Mouse (Mus musculus) neural tube, embryonic 13.5 days (tissue): ENCODE data around the gene Anapc13. TPM values are rescaled to one million over a fixed set of nuclear protein-coding genes. Genes with fewer than 3 reads are reported as not detected.

ENCODE experiments used
- ATAC-seq: fragments of 200-750 bp; cut with Nextera tagmentation; 2 replicates; pipeline ENCODE4 v1.8.0; 2017; ENCODE audit warnings: low read depth, mild to moderate bottlenecking, moderate TSS enrichment, moderate library complexity
- H3K27ac ChIP-seq: fragments of 300-500 bp; sonication (generic); replicated peaks from 2 replicates; pipeline ENCODE4 v1.5.1; 2015; ENCODE audit warnings: moderate library complexity, mild to moderate bottlenecking, inconsistent platforms
- H3K27me3 ChIP-seq: fragments of 300-500 bp; sonication (generic); 2 replicates; pipeline ENCODE4 v1.6.1; 2015; ENCODE audit warnings: mild to moderate bottlenecking, inconsistent platforms
- H3K36me3 ChIP-seq: fragments of 300-500 bp; sonication (generic); 2 replicates; pipeline ENCODE4 v1.6.1; 2015; ENCODE audit warnings: mild to moderate bottlenecking, inconsistent platforms
- H3K4me1 ChIP-seq: fragments of 300-500 bp; sonication (generic); replicated peaks from 2 replicates; pipeline ENCODE4 v1.6.1; 2015; ENCODE audit warnings: inconsistent platforms
- H3K4me2 ChIP-seq: fragments of 300-500 bp; sonication (generic); 2 replicates; pipeline ENCODE4 v1.6.1; 2015; ENCODE audit warnings: inconsistent platforms, mild to moderate bottlenecking, moderate library complexity
- H3K4me3 ChIP-seq: fragments of 300-500 bp; sonication (generic); 2 replicates; pipeline ENCODE4 v1.5.1; 2015; ENCODE audit warnings: mild to moderate bottlenecking, inconsistent platforms
- H3K9ac ChIP-seq: fragments of 300-500 bp; sonication (generic); 2 replicates; pipeline ENCODE4 v1.6.1; 2015; ENCODE audit warnings: moderate library complexity, mild to moderate bottlenecking, inconsistent platforms
- H3K9me3 ChIP-seq: fragments of 300-500 bp; sonication (generic); 2 replicates; pipeline ENCODE4 v1.6.1; 2016; ENCODE audit warnings: inconsistent platforms
- WGBS: fragments of 180-500 bp; shearing (Covaris S2); methylation state at CpG from one replicate; pipeline ENCODE4 v1.1.7; 2015; 5-methylcytosine and 5-hydroxymethylcytosine counted together
- polyA plus RNA-seq: library from polyadenylated mRNA; unstranded; fragments of >200 nt; fragmentation: Nextera tagmentation; extraction: Ambion mirVana; gene quantifications from 2 replicates; pipeline ENCODE4 v1.2.1, GENCODE M21; 2015

Anapc13 gene
- polyA plus RNA-seq, 1 experiment from 2014 or later, result 174 TPM

DNA sequence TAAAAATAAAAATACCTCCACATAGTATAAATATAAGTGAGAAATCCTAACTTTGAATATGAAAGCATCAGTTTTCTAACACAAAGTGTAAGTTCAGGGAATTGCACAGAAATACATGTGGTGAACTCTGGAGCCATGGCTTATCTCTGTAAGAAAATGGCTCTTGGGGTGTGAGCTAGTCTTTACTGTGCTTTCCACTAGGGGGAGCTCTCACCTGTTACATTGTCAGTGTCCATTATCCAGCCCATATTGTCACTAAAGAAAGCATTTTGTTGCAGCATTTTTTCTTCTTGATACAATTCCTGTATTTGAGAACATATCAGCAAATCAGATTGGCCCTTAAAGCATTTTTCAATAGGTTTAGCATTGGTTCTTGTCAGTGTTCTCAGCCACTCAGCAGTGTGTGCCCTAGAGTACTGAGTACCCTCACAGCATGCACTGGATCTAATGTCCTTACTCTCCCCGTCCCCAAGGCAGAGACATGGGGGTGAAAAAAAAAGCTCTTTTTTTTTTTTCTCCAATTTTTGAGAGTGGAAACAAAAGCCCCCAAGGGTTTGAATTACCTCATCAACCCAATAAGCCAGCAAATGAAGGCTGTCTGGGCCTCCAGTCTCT is 6.9 kb downstream of the Anapc13 start:
- Histone ChIP-seq H3K27me3 (no peaks in the 10 kb centered on the region), H3K4me1 (peaks cover 12% of the 10 kb centered on the region; the same call in 1 of the 2 replicates), H3K4me2 (no peak overlapping the region), H3K36me3 (peaks cover 30% of the 10 kb centered on the region), H3K27ac (no peak overlapping the region), H3K4me3 (no peak overlapping the region), H3K9me3 (no peaks in the 10 kb centered on the region), H3K9ac (peak overlapping the region; percentile 31; the same call in 1 of the 2 replicates)
- 40% methylated on average over 1 of the region's 1 CpGs for WGBS
- peak; percentile 68; the same call in 1 of the 2 replicates for ATAC-seq

DNA sequence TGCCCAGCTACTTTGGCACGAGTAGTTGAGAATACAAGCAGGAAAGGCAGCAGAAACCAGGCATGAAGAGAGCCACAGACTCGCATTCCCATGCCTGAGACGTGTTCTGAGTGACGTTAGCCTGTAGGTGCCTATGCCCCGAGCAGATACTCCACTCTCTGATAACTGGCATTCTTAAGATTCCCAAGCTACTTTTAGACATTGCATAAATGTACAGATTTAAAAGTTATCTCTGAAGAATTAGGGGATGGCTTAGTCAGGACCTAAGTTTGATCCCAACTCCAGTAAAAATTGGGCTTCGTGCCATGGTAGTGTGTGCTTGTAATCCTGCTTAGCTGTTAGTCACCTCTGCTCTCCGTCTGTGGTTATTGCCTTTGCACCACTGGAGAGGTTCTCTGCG is 8.4 kb downstream of the Anapc13 start:
- no peaks in the 10 kb centered on the region for H3K27me3 ChIP-seq
- WGBS, result 91% methylated on average over 8 of the region's 8 CpGs
- H3K4me3 ChIP-seq, result no peak overlapping the region
- no peaks in the 10 kb centered on the region for H3K9me3 ChIP-seq
- peaks cover 20% of the 10 kb centered on the region; the same call in 1 of the 2 replicates for H3K4me1 ChIP-seq
- no peak overlapping the region for H3K27ac ChIP-seq
- ATAC-seq, result no peak
- H3K4me2 ChIP-seq, result no peak overlapping the region
- H3K9ac ChIP-seq, result no peak overlapping the region
- H3K36me3 ChIP-seq, result peaks cover 30% of the 10 kb centered on the region

DNA sequence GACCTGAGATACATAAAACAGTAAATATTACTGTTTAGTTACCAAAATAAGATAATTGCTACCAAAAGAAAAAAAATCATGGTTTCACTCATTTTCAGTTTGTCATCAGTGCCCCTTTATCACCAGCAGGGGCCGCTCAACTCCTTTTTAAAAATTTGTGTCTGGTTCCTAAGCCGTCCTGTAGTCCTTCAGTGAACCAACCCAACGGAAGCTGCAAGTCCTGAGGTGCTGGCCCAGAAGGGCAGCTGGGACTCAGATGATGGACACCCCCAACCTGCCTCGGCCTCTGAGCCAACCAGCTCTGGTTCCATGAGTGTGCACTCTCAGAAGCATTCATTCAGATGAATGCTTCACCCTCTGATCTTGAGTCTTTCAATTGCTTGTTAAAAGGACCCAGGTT is 10.5 kb downstream of the Anapc13 start:
- H3K4me3 ChIP-seq, result no peak overlapping the region
- peaks cover 20% of the 10 kb centered on the region; the same call in 1 of the 2 replicates for H3K4me1 ChIP-seq
- ATAC-seq, result no peak; the same call in 1 of the 2 replicates
- H3K9me3 ChIP-seq, result no peaks in the 10 kb centered on the region
- H3K27me3 ChIP-seq, result no peaks in the 10 kb centered on the region
- H3K27ac ChIP-seq, result no peak overlapping the region
- H3K4me2 ChIP-seq, result no peak overlapping the region
- WGBS, result 2% methylated on average over 4 of the region's 4 CpGs
- H3K9ac ChIP-seq, result no peak overlapping the region
- H3K36me3 ChIP-seq, result peaks cover 17% of the 10 kb centered on the region

DNA sequence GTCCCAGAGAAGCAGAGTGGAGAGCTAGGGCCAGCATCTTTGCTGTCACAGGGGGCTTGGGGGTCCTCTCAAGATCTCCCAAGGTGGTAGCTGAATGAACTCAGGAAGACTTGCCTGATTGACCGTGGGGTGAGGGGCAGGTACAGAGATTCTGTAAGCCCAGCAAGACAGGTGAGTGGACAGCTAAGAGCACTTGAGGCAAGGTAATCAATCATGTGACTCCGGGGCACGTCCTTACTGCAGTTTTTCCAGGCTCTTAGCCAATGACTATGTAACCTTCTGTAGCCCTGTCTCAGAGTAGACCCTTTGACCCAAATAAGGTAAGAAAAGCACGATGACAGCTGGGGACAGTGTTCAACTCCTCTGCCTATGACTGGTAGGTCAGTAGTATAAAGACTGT is 11.0 kb downstream of the Anapc13 start:
- 68% methylated on average over 4 of the region's 4 CpGs for WGBS
- Histone ChIP-seq H3K9ac (no peak overlapping the region), H3K4me2 (no peak overlapping the region), H3K4me3 (no peak overlapping the region), H3K36me3 (peaks cover 15% of the 10 kb centered on the region), H3K9me3 (no peaks in the 10 kb centered on the region), H3K27ac (no peak overlapping the region), H3K4me1 (peaks cover 20% of the 10 kb centered on the region; the same call in 1 of the 2 replicates), H3K27me3 (no peaks in the 10 kb centered on the region)
- ATAC-seq, result no peak

DNA sequence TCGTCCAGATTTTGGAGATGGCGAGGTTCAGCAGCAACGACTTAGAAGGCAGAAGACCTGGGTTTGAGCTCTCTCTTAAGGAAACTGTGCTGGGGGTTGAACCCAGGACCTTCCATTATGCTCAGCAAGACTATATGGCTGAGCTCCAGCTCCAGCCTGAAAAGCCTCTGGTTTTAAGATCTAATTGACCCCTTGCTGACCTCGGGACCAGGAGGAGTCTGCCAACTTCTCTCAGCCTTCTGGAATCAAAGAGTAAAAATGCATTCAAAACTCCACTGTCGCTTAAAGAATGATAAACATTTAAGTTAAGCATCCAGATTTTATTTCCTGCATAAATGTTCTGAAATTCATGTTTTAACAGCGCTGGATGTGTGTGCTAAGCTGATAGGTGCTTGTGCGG is 12.9 kb downstream of the Anapc13 start:
- ATAC-seq, result no peak
- Histone ChIP-seq H3K27me3 (no peaks in the 10 kb centered on the region), H3K27ac (no peak overlapping the region), H3K9me3 (no peaks in the 10 kb centered on the region), H3K36me3 (peaks cover 12% of the 10 kb centered on the region), H3K4me2 (no peak overlapping the region), H3K4me3 (no peak overlapping the region), H3K9ac (no peak overlapping the region), H3K4me1 (peaks cover 37% of the 10 kb centered on the region)
- 60% methylated on average over 7 of the region's 7 CpGs for WGBS

DNA sequence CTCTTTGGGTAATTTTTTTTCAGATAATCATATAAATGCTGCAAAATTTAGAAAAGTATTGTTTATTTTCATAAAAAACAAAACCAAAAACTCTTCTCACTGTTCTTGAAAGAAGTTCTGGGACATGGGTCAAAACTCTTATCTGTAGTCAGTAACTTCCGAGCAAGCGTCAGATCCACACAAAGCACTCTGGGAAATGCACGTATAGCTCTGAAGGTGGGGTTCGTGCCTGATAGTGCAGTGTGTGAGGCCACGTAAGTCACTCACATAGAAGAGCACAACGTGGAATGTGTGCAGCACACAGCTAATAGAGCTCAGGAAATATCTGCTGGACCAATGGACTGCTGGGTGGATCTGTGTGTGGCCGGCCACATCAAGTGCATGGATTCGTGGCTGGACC is 13.4 kb downstream of the Anapc13 start:
- Histone ChIP-seq H3K9me3 (no peaks in the 10 kb centered on the region), H3K27ac (no peak overlapping the region), H3K36me3 (peaks cover 6% of the 10 kb centered on the region; the same call in 1 of the 2 replicates), H3K27me3 (no peaks in the 10 kb centered on the region), H3K4me3 (no peak overlapping the region), H3K9ac (no peak overlapping the region), H3K4me1 (peaks cover 43% of the 10 kb centered on the region), H3K4me2 (no peak overlapping the region)
- ATAC-seq, result no peak
- WGBS, result 87% methylated on average over 8 of the region's 8 CpGs

DNA sequence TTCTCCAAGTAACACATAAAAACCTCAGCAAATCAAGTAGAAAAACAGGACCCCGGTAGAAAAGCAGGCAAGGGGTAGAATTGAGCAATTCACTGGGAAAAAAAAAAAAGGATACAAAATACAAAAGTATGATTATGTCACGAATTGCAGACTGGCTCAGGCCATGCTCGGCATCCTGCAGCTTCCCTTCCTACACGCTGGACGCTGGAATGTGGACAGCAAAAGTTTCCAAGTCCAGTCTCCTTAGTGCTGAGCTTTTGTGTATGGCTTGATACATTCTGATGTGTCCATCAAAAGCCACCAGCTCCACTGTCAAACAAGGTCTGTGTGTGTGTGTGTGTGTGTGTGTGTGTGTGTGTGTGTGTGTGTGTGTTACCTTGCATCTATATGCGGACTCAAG is 15.4 kb downstream of the Anapc13 start:
- H3K36me3 ChIP-seq, result no peaks in the 10 kb centered on the region
- peaks cover 47% of the 10 kb centered on the region for H3K4me1 ChIP-seq
- no peak overlapping the region for H3K9ac ChIP-seq
- H3K4me2 ChIP-seq, result no peak overlapping the region
- no peaks in the 10 kb centered on the region for H3K9me3 ChIP-seq
- ATAC-seq, result no peak
- WGBS, result 82% methylated on average over 6 of the region's 6 CpGs
- no peak overlapping the region for H3K27ac ChIP-seq
- H3K27me3 ChIP-seq, result no peaks in the 10 kb centered on the region
- no peak overlapping the region for H3K4me3 ChIP-seq

DNA sequence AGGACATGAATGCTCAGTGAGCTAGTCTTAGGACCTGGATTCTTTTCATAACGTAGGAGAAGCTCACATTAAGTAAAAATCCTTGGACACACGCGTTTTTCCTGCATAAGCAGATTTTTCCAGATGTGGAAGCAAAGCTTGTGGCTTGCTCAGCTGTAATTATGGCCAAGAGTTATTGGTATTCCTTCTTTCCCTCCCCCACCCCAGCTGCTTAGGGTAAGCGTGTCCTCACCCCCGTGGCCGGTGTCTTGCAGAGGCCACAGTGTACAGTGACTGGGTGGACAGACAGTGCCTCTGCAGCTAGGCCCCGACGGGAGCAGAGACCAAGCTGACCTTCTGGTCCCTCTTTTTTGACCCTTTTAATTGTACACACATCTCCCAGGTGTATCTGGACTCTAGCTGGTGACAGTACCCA is 17.0 kb downstream of the Anapc13 start:
- peak overlapping the region; percentile 36 for H3K4me2 ChIP-seq
- no peaks in the 10 kb centered on the region for H3K27me3 ChIP-seq
- no peak overlapping the region for H3K4me3 ChIP-seq
- no peaks in the 10 kb centered on the region for H3K9me3 ChIP-seq
- WGBS, result 42% methylated on average over 8 of the region's 8 CpGs
- peaks cover 36% of the 10 kb centered on the region for H3K4me1 ChIP-seq
- ATAC-seq, result peak; percentile 42; the same call in 1 of the 2 replicates
- no peaks in the 10 kb centered on the region for H3K36me3 ChIP-seq
- H3K27ac ChIP-seq, result peak overlapping the region; percentile 78
- no peak overlapping the region for H3K9ac ChIP-seq

DNA sequence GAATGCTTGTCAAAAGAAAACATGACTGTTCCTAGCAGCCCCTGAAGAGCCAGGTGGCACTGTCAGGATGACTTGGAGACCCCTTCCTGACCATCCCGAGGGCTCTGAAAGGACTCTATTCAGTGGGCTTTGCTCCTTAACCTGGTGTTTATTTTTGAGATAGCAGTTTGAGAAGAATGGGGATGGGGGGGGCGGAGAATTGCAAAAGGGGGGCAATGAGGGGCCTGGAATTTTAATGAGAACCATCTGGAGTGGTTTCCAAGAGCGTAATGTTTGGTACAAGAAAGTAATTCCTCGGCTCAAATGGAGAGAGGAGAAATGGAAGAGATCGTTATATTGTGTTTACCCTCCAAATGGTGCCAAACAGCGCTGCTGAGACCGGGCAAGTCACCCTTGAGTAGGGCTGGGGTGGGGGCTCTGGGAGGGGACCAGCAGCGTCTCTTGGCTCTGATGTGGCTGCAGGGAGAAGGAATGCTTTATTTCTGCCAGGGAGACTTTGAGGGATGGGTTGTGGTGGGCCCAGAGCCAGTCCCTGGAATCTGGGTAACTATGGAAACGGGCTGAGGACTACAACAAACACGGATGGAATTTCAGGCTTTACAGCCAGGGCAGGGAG is 17.5 kb downstream of the Anapc13 start:
- no peaks in the 10 kb centered on the region for H3K27me3 ChIP-seq
- WGBS, result 3% methylated on average over 10 of the region's 10 CpGs

DNA sequence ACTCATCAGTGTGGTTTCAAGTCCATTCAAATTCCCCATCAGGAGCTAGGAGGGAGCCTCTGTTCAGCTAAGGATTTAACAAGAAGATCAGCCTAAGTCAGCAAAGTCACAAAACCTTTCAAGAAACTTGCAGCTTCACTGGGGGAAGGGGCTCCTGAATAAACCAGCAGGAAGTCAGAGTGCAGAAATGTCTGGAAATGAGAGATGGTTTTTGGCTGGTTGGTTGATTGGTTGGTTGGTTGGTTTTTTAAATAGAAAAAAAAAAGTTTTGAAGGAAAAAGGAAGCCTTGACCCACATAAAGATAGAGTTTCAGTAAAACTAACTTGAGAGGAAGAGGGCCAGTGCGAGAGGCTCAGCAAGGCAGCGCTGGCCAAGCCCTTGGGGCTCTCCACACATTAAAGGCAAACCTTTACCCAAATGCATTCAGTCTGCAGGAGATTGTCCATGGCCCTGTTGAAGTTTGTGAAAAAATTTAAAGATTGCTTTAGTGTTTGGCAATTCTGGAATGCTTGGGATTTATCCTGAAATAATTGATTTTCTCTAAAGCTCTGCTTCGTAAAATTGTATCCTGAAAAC is 19.1 kb downstream of the Anapc13 start:
- H3K4me2 ChIP-seq, result no peak overlapping the region
- no peak for ATAC-seq
- H3K9me3 ChIP-seq, result no peaks in the 10 kb centered on the region
- H3K36me3 ChIP-seq, result no peaks in the 10 kb centered on the region
- H3K27ac ChIP-seq, result no peak overlapping the region
- WGBS, result 63% methylated on average over 3 of the region's 3 CpGs
- H3K4me3 ChIP-seq, result no peak overlapping the region
- no peaks in the 10 kb centered on the region for H3K27me3 ChIP-seq
- H3K4me1 ChIP-seq, result peaks cover 39% of the 10 kb centered on the region
- H3K9ac ChIP-seq, result no peak overlapping the region

More for the DNA sequence above, 17.5 kb downstream of the Anapc13 start:
- ATAC-seq, result peak; percentile 95
- H3K9me3 ChIP-seq, result no peaks in the 10 kb centered on the region
- no peak overlapping the region for H3K4me3 ChIP-seq
- H3K27ac ChIP-seq, result peak overlapping the region; percentile 78
- no peaks in the 10 kb centered on the region for H3K36me3 ChIP-seq
- H3K9ac ChIP-seq, result no peak overlapping the region
- peak overlapping the region; percentile 36 for H3K4me2 ChIP-seq
- peaks cover 34% of the 10 kb centered on the region for H3K4me1 ChIP-seq

DNA sequence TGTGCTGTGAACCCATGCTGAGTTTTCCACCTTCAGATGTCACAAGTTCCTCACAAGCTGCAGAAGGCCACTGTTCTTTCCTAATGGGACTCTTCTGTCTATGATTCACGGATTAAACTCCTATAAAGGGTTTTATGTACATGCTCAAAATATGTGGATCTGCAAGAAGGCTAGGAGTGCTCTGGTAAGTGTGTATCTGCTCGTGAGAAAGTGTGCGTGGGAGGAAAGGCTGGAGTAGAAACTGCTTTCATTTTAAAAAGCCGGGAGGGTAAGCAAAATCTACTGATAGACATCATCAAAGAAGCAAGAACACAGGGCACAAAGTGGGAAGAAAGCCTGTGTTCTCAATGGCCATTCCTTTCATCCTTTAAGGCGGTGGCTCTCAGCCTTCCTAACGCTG is 20.9 kb downstream of the Anapc13 start:
- WGBS, result 89% methylated on average over 6 of the region's 6 CpGs
- no peaks in the 10 kb centered on the region for H3K27me3 ChIP-seq
- no peak overlapping the region for H3K4me3 ChIP-seq
- H3K4me2 ChIP-seq, result no peak overlapping the region
- H3K9ac ChIP-seq, result no peak overlapping the region
- no peaks in the 10 kb centered on the region for H3K9me3 ChIP-seq
- no peak for ATAC-seq
- H3K36me3 ChIP-seq, result no peaks in the 10 kb centered on the region
- peaks cover 55% of the 10 kb centered on the region for H3K4me1 ChIP-seq
- H3K27ac ChIP-seq, result no peak overlapping the region

DNA sequence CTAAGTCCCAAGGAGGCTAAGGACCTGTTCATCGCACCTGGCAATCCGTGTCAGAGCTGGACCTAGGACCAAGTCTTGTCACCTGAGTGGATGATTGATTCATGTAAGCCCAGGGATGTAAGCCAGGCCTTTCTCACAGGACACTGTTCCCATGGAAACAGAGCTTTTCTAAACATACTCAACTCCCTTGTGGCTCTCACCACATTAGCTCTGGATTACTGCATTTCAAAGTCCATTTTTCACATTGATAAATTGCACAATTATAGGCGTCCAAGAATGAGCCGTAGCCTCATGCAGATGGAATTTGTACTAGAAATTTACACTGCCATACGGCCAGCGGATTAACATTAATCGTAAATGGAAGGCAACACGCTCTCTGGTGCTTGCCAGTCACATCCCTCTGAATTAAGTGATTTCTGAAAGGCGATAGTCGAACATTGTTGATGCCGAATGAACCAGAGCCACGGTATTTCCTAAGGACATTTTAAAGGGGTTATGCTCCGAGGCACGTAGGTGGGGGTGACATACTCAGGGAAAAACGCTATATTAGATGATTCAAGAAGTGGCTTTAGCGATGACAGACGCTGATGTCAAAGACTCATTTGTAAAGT is 23.9 kb downstream of the Anapc13 start:
- no peaks in the 10 kb centered on the region for H3K27me3 ChIP-seq

More for the DNA sequence above, 23.9 kb downstream of the Anapc13 start:
- peak; percentile 73 for ATAC-seq
- WGBS, result 22% methylated on average over 17 of the region's 17 CpGs
- peak overlapping the region; percentile 53; the same call in 1 of the 2 replicates for H3K27ac ChIP-seq
- no peaks in the 10 kb centered on the region for H3K9me3 ChIP-seq
- no peaks in the 10 kb centered on the region for H3K36me3 ChIP-seq
- H3K4me2 ChIP-seq, result peak overlapping the region; percentile 38
- H3K9ac ChIP-seq, result peak overlapping the region; percentile 43; the same call in 1 of the 2 replicates
- H3K4me1 ChIP-seq, result peaks cover 31% of the 10 kb centered on the region
- no peak overlapping the region for H3K4me3 ChIP-seq
